Mouse (Mus musculus): Measurements from ENCODE around the gene Lzts2. TPM values are rescaled to one million over a fixed set of nuclear protein-coding genes. Genes with fewer than 3 reads are reported as not detected.

The Lzts2 gene
- polyA plus RNA-seq, 1 experiment: 11.2 TPM

DNA sequence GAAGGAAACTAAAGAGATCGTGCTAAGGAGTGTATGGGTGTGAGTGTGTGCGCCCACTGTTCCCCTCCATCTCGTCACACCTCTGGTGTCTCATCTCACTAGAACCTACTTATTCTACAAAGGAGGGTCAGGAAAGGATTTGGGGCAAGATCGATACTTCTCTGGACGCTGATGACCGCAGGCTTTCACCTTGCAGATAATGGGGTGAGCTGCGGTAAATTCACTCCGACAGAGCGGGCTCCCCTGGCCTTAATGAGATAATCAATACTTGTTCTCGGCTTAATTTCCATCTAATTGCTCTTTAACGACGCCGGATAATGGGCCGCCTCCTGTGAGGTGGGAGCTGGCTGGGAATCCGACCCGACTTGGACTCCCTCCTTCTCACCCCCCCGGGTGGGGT is 53.0 kb downstream of the Lzts2 start:
- no peaks in the 10 kb centered on the region for H3K4me1 ChIP-seq (ENCODE audit: control insufficient read depth, insufficient read depth, low read length)
- 84% methylated on average over 17 of the region's 17 CpGs for whole genome bisulfite sequencing
- no peak overlapping the region for H3K4me3 ChIP-seq (replicated peaks; ENCODE audit: control insufficient read depth, low read depth, low read length)
- TF ChIP-seq POLR2A (IDR thresholded peaks at IDR 0.05; ENCODE audit: borderline replicate concordance, control insufficient read depth, low read depth, low read length) (no peak), CTCF (IDR thresholded peaks at IDR 0.05; ENCODE audit: control insufficient read depth, insufficient read depth, low read length) (no peak)
- H3K27ac ChIP-seq (ENCODE audit: control insufficient read depth, insufficient read depth, low read depth, low read length, poor library complexity): no peak overlapping the region

- Histone ChIP-seq H3K27ac (ENCODE audit: control insufficient read depth, insufficient read depth, low read depth, low read length, poor library complexity) (no peak overlapping the region), H3K4me3 (replicated peaks; ENCODE audit: control insufficient read depth, low read depth, low read length) (no peak overlapping the region), H3K4me1 (ENCODE audit: control insufficient read depth, insufficient read depth, low read length) (no peaks in the 10 kb centered on the region)
- TF ChIP-seq CTCF (IDR thresholded peaks at IDR 0.05; ENCODE audit: control insufficient read depth, insufficient read depth, low read length) (no peak), POLR2A (IDR thresholded peaks at IDR 0.05; ENCODE audit: borderline replicate concordance, control insufficient read depth, low read depth, low read length) (no peak)
- WGBS: 52% methylated on average over 7 of the region's 7 CpGs
Measured at GRCm38 (mm10) chr19:45067758-45068510, 53.7 kb downstream of the Lzts2 start.

GRCm38 (mm10) chr19:45073871-45074542 is 59.8 kb downstream of the Lzts2 start:
- WGBS: 4% methylated on average over 20 of the region's 20 CpGs
- Histone ChIP-seq H3K27ac (ENCODE audit: control insufficient read depth, insufficient read depth, low read depth, low read length, poor library complexity) (no peak overlapping the region), H3K4me1 (ENCODE audit: control insufficient read depth, insufficient read depth, low read length) (peaks cover 1% of the 10 kb centered on the region; the same call in 1 of the 2 replicates), H3K4me3 (replicated peaks; ENCODE audit: control insufficient read depth, low read depth, low read length) (peak overlapping the region; percentile 78)
- TF ChIP-seq CTCF (IDR thresholded peaks at IDR 0.05; ENCODE audit: control insufficient read depth, insufficient read depth, low read length) (peak; percentile 92), POLR2A (IDR thresholded peaks at IDR 0.05; ENCODE audit: borderline replicate concordance, control insufficient read depth, low read depth, low read length) (no peak)

DNA sequence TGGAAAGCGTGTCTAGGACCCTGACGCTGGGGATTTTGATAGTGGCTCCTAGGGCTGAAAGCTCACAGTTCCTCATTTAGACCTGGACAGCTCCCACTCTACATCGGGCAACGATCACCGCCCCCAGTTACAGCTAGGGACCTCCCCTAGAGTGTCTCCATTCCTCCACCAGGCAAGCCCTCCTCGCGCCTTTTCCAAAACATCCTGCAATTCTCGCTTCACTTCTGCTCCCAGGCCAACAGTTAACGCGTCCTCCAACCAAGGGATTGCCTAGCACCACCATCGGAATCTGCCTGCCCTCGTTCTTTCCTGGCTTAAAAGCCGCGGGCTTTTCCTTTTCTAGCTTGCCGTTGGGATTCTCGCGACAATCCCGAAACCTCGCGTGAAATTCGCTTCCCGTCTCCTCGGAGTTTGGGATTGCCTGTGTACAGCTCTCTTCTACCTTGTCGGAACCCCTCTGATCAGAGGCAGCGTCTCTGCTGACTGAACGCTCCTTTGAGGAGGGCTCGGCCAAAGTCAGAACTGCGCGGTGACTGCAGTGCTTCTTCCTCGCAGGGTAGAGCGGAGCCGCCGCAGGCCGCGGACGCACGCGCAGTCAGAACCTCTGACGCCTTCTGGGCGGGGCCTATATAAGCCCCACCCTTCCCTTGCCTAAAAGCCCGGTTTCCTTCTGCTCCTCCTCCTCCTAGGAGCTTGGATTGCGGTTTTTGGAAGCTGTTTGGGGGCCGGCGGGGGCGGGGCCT is 60.5 kb downstream of the Lzts2 start, which contains the start of gene Kazald1:
Gene Kazald1, plus strand, starts transcription at position 662 of the 743 bp plus-strand sequence.
- H3K4me1 ChIP-seq (ENCODE audit: control insufficient read depth, insufficient read depth, low read length): peaks cover 1% of the 10 kb centered on the region; the same call in 1 of the 2 replicates

GRCm38 (mm10) chr19:45075323-45076035 is 61.3 kb downstream of the Lzts2 start:
- peak overlapping the region; percentile 78 for H3K4me3 ChIP-seq (replicated peaks; ENCODE audit: control insufficient read depth, low read depth, low read length)
- WGBS: 1% methylated on average over 32 of the region's 32 CpGs
- peak overlapping the region; percentile 28 for H3K27ac ChIP-seq (ENCODE audit: control insufficient read depth, insufficient read depth, low read depth, low read length, poor library complexity)
- TF ChIP-seq POLR2A (IDR thresholded peaks at IDR 0.05; ENCODE audit: borderline replicate concordance, control insufficient read depth, low read depth, low read length): no peak
- TF ChIP-seq CTCF (IDR thresholded peaks at IDR 0.05; ENCODE audit: control insufficient read depth, insufficient read depth, low read length): 0 out of 2 replicates have a peak, but pooled peaks have one; percentile 12
- peaks cover 1% of the 10 kb centered on the region; the same call in 1 of the 2 replicates for H3K4me1 ChIP-seq (ENCODE audit: control insufficient read depth, insufficient read depth, low read length)

More for the DNA sequence above, 60.5 kb downstream of the Lzts2 start, which contains the start of gene Kazald1:
- Histone ChIP-seq H3K4me3 (replicated peaks; ENCODE audit: control insufficient read depth, low read depth, low read length) (peak within 1 kb of the TSS; percentile 78), H3K27ac (ENCODE audit: control insufficient read depth, insufficient read depth, low read depth, low read length, poor library complexity) (peak within 1 kb of the TSS; percentile 87)
- peak; percentile 86; the same call in 1 of the 2 replicates for TF ChIP-seq POLR2A (IDR thresholded peaks at IDR 0.05; ENCODE audit: borderline replicate concordance, control insufficient read depth, low read depth, low read length)
- no peak for TF ChIP-seq CTCF (IDR thresholded peaks at IDR 0.05; ENCODE audit: control insufficient read depth, insufficient read depth, low read length)
- under 1% methylated on average over 45 of the region's 45 CpGs for WGBS

DNA sequence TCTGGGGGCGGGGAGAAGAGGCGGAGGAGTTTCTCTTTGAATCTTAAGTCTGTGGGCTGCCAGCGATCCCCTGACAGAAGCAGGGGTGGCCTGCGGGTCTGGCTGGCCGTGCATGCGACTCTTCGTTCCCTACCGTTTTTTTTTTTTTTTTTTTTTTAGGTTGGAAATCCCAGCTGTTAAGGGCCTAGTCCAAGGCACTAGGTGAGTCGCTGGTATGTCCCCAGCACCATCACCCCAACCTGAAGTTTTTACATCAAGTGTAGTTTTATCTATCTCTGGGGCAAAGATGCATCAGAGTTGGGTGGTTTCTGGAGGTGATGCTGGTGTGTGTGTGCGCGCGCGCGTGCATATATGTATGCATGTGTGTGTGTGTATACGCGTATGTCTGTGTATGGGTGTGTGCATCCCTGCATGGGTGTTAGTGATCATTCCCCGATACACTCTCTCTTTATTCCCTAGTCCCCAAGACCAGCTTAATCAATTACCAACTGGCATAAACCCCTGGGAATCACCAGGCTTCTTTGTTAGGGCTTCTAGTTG is 61.9 kb downstream of the Lzts2 start:
- no peak overlapping the region for H3K27ac ChIP-seq (ENCODE audit: control insufficient read depth, insufficient read depth, low read depth, low read length, poor library complexity)
- WGBS: 18% methylated on average over 17 of the region's 17 CpGs
- peaks cover 1% of the 10 kb centered on the region; the same call in 1 of the 2 replicates for H3K4me1 ChIP-seq (ENCODE audit: control insufficient read depth, insufficient read depth, low read length)
- no peak for TF ChIP-seq CTCF (IDR thresholded peaks at IDR 0.05; ENCODE audit: control insufficient read depth, insufficient read depth, low read length)
- no peak for TF ChIP-seq POLR2A (IDR thresholded peaks at IDR 0.05; ENCODE audit: borderline replicate concordance, control insufficient read depth, low read depth, low read length)
- H3K4me3 ChIP-seq (replicated peaks; ENCODE audit: control insufficient read depth, low read depth, low read length): peak overlapping the region; percentile 41

Other genes starting within 250 kb of the Lzts2 start
- gene Slf2, start 83.3 kb upstream of the Lzts2 start, polyA plus RNA-seq (2011; ENCODE audit: insufficient read depth, insufficient read length, low replicate concordance, missing spikeins): 5.7 and 7.7 TPM in 2 replicates
- 1.2 and 6.5 TPM in 2 replicates for gene Sema4g, start 25.3 kb upstream of the Lzts2 start, polyA plus RNA-seq (2011; ENCODE audit: insufficient read depth, insufficient read length, low replicate concordance, missing spikeins)
- 6.2 and 13.5 TPM in 2 replicates for gene Twnk, start 8.8 kb upstream of the Lzts2 start, polyA plus RNA-seq (2011; ENCODE audit: insufficient read depth, insufficient read length, low replicate concordance, missing spikeins)
- gene Mrpl43, start 8.0 kb upstream of the Lzts2 start, polyA plus RNA-seq (2011; ENCODE audit: insufficient read depth, insufficient read length, low replicate concordance, missing spikeins): 18.7 and 23.9 TPM in 2 replicates
- not detected in 2 replicates for gene Pdzd7, start 31.3 kb downstream of the Lzts2 start, polyA plus RNA-seq (2011; ENCODE audit: insufficient read depth, insufficient read length, low replicate concordance, missing spikeins)
- gene Sfxn3, start 33.1 kb downstream of the Lzts2 start, polyA plus RNA-seq (2011; ENCODE audit: insufficient read depth, insufficient read length, low replicate concordance, missing spikeins): 8.1 and 13.5 TPM in 2 replicates
- gene Kazald1, start 60.8 kb downstream of the Lzts2 start, polyA plus RNA-seq (2011; ENCODE audit: insufficient read depth, insufficient read length, low replicate concordance, missing spikeins): 1.4 and 2.2 TPM in 2 replicates
- gene Tlx1, start 136.3 kb downstream of the Lzts2 start, polyA plus RNA-seq (2011; ENCODE audit: insufficient read depth, insufficient read length, low replicate concordance, missing spikeins): not detected in 2 replicates
- not detected in 2 replicates for gene Lbx1, start 221.4 kb downstream of the Lzts2 start, polyA plus RNA-seq (2011; ENCODE audit: insufficient read depth, insufficient read length, low replicate concordance, missing spikeins)